Mouse (Mus musculus) hindbrain, embryonic 14.5 days (tissue): ENCODE measurements around the gene Map3k11. TPM values are rescaled to one million over a fixed set of nuclear protein-coding genes. Genes with fewer than 3 reads are reported as not detected.

Experiments used
- ATAC-seq: fragments of 200-750 bp; cut with Nextera tagmentation; 2 replicates; pipeline ENCODE4 v1.8.0; 2017; ENCODE audit warnings: moderate number of reproducible peaks, mild to moderate bottlenecking, moderate TSS enrichment, moderate library complexity; ENCODE audit not compliant: low FRiP score
- DNase-seq: peaks from one replicate; pipeline ENCODE4 v3.0.0-alpha.2; 2015; ENCODE audit warnings: low spot score
- H3K27ac ChIP-seq: fragments of 300-500 bp; sonication (generic); 2 replicates; pipeline ENCODE4 v1.5.1; 2014; ENCODE audit warnings: mild to moderate bottlenecking, moderate library complexity
- H3K27me3 ChIP-seq: fragments of 300-500 bp; sonication (generic); 2 replicates; pipeline ENCODE4 v1.6.1; 2014; ENCODE audit warnings: mild to moderate bottlenecking, low read length, mixed read lengths; ENCODE audit not compliant: control insufficient read depth, insufficient read depth
- H3K36me3 ChIP-seq: fragments of 300-500 bp; sonication (generic); replicated peaks from 2 replicates; pipeline ENCODE4 v1.6.1; 2014; ENCODE audit not compliant: control insufficient read depth, insufficient read depth
- H3K4me1 ChIP-seq: fragments of 300-500 bp; sonication (generic); replicated peaks from 2 replicates; pipeline ENCODE4 v1.6.1; 2014; ENCODE audit warnings: antibody characterized with exemption, low read length, mixed read lengths; ENCODE audit not compliant: control insufficient read depth, insufficient read depth
- H3K4me2 ChIP-seq: fragments of 300-500 bp; sonication (generic); replicated peaks from 2 replicates; pipeline ENCODE4 v1.6.1; 2014; ENCODE audit warnings: mild to moderate bottlenecking, moderate library complexity
- H3K4me3 ChIP-seq: fragments of 300-500 bp; sonication (generic); replicated peaks from 2 replicates; pipeline ENCODE4 v1.5.1; 2014; ENCODE audit warnings: mild to moderate bottlenecking, low read length
- H3K9ac ChIP-seq: fragments of 300-500 bp; sonication (generic); 2 replicates; pipeline ENCODE4 v1.6.1; 2014
- H3K9me3 ChIP-seq: fragments of 300-500 bp; sonication (generic); 2 replicates; pipeline ENCODE4 v1.6.1; 2016; ENCODE audit warnings: low read length; ENCODE audit not compliant: control insufficient read depth
- WGBS: fragments of 180-500 bp; shearing (Covaris S2); extraction: QIAGEN DNeasy Blood & Tissue Kit; methylation state at CpG from one replicate; pipeline ENCODE4 v1.1.7; 2014; 5-methylcytosine and 5-hydroxymethylcytosine counted together
- polyA plus RNA-seq: library from polyadenylated mRNA; unstranded; fragments of >200 nt; fragmentation: Nextera tagmentation; extraction: Ambion mirVana; gene quantifications from 2 replicates; pipeline ENCODE4 v1.2.1, GENCODE M21; 2014

The Map3k11 gene
- polyA plus RNA-seq, 1 experiment from 2014 or later, result 11.5 TPM

DNA sequence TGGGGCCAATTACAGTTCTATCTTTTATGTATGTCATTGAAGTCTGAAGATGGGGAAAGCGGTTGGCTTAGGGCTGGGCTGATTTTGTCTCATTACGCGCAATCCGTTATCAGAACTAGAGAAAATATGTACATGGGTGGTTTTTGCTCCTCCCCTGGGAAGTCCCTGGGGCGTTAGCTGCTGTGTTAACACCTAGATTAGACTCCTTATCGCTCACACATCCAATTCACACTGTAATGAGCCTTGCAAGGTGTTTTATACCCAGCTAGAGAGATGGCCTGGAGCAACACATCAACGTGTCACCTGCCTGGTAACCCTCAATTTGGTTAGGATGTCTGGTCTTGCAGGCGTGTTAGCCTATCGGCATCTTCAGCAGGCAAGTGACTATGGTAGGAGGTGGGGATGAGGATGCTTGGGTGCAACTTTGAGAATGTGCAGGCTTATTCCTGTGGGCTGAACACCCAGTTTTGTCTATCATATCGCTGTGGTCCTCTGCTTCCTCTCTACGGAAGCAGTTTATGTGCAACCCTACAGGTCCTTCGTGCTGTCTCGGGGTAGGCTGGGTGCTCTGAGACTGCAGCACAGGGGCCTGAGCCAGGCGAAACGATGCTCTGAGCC lies 38.5 kb downstream of the Map3k11 start:
- Histone ChIP-seq H3K27ac (no peak overlapping the region), H3K4me2 (peak overlapping the region; percentile 100), H3K9me3 (no peaks in the 10 kb centered on the region), H3K4me1 (peaks cover 55% of the 10 kb centered on the region), H3K4me3 (peak overlapping the region; percentile 89), H3K36me3 (peaks cover 44% of the 10 kb centered on the region), H3K9ac (peak overlapping the region; percentile 99), H3K27me3 (no peaks in the 10 kb centered on the region)
- DNase-seq (no peak), ATAC-seq (no peak)
- WGBS, result 82% methylated on average over 15 of the region's 15 CpGs

DNA sequence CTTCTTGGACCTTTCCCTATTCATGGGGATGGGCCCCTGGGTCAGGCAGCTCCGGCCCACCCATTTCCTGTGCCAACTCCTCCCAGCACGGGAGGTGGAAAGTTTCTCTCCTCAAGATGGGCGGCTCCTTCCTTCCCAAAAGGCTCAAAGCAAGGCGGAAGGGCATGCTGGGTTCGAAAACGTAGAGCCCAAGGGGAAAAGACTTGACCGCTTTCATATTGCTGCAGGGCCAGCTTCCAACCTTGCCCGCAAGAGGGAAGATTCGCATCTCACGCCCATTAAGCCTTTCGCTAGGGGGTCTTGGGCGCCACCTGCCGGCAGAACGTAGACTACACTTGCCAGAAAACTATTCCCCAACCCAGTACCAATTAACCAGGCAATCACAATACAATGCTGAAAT lies 39.2 kb downstream of the Map3k11 start:
- H3K4me3 ChIP-seq, result peak overlapping the region; percentile 89
- H3K36me3 ChIP-seq, result peaks cover 38% of the 10 kb centered on the region
- DNase-seq (peak; percentile 90), ATAC-seq (no peak)
- H3K4me2 ChIP-seq, result peak overlapping the region; percentile 100
- H3K9ac ChIP-seq, result peak overlapping the region; percentile 99
- H3K9me3 ChIP-seq, result no peaks in the 10 kb centered on the region
- H3K27ac ChIP-seq, result peak overlapping the region; percentile 95; the same call in 1 of the 2 replicates
- no peaks in the 10 kb centered on the region for H3K27me3 ChIP-seq
- WGBS, result 4% methylated on average over 14 of the region's 14 CpGs
- peaks cover 55% of the 10 kb centered on the region for H3K4me1 ChIP-seq

DNA sequence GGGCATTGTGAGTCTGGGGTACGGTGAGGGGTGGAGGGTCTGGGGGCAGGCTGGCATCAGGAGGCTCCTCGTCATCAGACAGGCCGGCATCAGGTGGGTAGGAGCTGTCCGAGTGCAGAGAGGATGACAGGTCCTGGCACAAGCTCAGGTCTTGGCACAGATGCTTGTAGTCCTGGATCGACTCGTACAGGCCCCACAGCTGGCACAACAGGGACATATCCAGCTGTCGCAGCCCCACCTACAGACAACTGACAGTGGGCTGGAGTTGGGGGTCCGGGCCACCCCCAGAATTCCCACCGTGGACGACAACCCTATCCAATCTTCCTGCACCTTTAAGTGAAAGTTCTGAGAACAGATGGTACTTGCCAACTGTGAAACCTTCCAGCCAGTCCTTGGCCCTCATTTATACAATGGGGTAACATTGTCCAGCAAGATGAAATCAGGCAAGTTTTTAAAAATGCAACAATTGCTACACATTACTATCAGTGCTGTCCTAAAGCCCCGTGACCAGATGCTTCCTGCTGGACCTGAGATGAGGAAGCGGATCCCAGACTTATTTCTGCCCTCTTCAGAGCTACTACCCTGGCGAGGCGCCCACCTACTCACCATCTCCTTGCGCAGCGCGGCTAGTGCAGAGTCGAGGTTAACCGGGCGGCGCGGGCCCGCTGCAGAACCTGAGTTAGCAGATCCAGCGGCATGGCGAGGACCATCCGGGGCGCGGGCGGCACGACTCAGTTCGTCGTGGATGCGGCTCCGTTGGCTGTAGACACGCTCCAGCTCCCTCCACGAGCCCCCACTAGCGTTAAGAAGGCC lies 40.3 kb downstream of the Map3k11 start:
- Histone ChIP-seq H3K4me2 (peak overlapping the region; percentile 100), H3K36me3 (peaks cover 27% of the 10 kb centered on the region), H3K4me1 (peaks cover 55% of the 10 kb centered on the region), H3K4me3 (peak overlapping the region; percentile 89), H3K9ac (peak overlapping the region; percentile 99), H3K9me3 (no peaks in the 10 kb centered on the region), H3K27me3 (no peaks in the 10 kb centered on the region), H3K27ac (peak overlapping the region; percentile 95)
- ATAC-seq (peak; percentile 12), DNase-seq (no peak)
- WGBS, result 6% methylated on average over 37 of the region's 37 CpGs

DNA sequence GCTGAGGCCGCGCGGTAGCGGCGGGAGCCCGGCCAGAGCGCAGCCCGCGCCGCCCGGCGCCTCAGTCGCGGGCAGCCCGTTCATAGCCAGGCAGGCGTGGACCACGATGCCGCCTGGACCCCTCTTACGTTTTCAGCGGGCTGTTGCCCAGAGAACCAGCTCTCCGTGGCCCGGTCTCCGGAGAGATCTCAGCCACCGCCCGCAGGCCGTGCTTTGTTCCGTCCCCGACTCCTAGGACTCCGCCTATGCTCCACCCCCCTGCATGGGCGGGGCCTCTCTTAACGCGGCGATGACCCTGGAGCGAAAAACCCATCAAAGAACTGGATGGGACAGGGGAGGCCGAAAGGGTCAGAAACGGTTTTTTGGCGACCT lies 40.9 kb downstream of the Map3k11 start, which contains the start of gene Fam89b:
Gene Fam89b (minus strand): TSS at position 210 of the 372 bp plus-strand sequence.
- DNase-seq (peak; percentile 81), ATAC-seq (peak; percentile 80)
- Histone ChIP-seq H3K4me1 (peaks cover 55% of the 10 kb centered on the region), H3K27ac (peak within 1 kb of the TSS; percentile 95), H3K27me3 (no peaks in the 10 kb centered on the region), H3K4me3 (peak within 1 kb of the TSS; percentile 89), H3K36me3 (peaks cover 21% of the 10 kb centered on the region), H3K9ac (peak within 1 kb of the TSS; percentile 99), H3K9me3 (no peaks in the 10 kb centered on the region), H3K4me2 (peak within 1 kb of the TSS; percentile 100)
- WGBS, result under 1% methylated on average over 37 of the region's 37 CpGs

DNA sequence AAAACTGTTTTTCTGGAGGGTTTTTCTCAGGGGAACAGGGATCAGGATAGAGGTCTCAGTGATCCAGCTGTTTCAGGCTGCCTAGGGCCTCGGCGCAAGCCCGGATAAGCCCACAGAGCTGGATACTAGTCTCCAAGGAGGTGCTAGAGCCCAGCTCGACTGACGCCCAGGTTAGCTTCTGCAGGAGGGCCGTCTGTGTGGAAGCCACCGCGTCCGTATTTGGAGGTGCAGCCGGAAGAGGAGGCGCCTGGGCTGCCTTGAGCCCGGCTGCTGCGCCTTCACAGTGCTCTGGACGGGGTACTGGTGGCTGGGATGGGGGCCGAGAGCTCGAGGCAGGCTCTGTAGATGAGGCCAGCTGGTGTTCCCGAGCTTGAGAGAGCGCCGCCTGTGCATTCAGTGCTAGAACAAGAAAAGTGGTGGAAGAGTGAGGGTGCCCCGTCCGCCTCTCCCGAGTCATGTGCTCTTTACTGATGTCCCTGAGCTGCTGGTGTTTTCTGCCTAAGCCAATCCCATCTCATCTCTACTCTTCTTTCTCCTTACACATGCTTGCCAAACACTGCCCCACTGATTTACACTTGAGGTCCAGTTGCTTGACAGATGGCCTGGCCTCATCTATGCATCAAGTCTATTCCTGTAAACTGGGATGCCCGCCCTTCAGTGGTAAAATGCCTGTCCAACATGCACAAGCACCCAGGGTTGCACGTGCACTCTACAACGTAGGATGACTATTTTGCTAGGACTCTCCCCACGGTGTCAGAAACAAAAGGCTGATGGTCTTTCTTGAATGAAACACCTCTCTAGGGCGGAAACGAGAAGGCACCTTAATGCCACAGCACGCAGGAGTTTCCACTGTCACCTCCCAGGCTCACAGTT lies 42.0 kb downstream of the Map3k11 start:
- 73% methylated on average over 29 of the region's 29 CpGs for WGBS
- H3K4me2 ChIP-seq, result peak overlapping the region; percentile 100
- H3K36me3 ChIP-seq, result peaks cover 12% of the 10 kb centered on the region; the same call in 1 of the 2 replicates
- peaks cover 49% of the 10 kb centered on the region for H3K4me1 ChIP-seq
- ATAC-seq (no peak), DNase-seq (no peak)
- peak overlapping the region; percentile 89 for H3K4me3 ChIP-seq
- H3K9me3 ChIP-seq, result no peaks in the 10 kb centered on the region
- no peak overlapping the region for H3K27ac ChIP-seq
- peak overlapping the region; percentile 85 for H3K9ac ChIP-seq
- 0 out of 2 replicates have a peak, but pooled peaks cover 2% of the 10 kb centered on the region for H3K27me3 ChIP-seq

DNA sequence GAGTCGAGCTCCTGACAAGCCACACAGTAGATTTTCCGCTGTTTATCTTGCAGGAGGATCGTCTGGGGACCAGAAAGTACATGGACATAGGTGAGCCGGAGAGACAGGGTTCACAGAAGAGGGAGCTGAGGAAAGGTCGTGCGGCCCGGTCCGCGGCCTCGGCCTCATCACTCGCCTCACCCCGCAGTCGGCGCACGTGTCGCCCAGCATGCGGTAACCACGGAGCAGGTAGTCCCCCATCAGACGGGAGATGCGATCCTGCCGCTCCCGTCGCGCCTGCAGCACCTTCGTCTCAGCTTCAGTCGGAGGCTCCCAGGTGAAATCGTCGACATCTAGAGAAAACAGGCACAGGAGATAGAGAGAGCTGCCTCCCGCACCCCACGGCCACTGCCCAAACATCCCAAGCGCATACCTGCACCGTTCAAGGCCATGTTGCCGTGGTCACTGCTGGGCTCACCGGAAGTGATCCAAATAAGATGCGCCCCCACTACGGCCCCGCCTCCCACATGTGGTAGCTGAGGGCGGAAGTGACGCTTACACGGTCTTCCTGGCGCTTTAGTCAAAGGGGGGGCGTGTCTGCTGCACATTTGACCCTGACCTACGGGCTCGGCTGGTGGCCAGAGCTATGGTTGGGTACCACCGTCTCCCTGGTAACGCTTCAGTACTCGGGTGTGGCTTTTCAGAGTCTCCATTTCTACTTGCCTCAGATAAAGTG lies 42.9 kb downstream of the Map3k11 start:
- under 1% methylated on average over 47 of the region's 47 CpGs for WGBS
- Histone ChIP-seq H3K36me3 (peaks cover 9% of the 10 kb centered on the region; the same call in 1 of the 2 replicates), H3K9ac (peak overlapping the region; percentile 85), H3K4me1 (peaks cover 40% of the 10 kb centered on the region), H3K4me3 (peak overlapping the region; percentile 83), H3K9me3 (no peaks in the 10 kb centered on the region), H3K27me3 (0 out of 2 replicates have a peak, but pooled peaks cover 3% of the 10 kb centered on the region), H3K4me2 (peak overlapping the region; percentile 100), H3K27ac (peak overlapping the region; percentile 49; the same call in 1 of the 2 replicates)
- ATAC-seq, result peak; percentile 89
- DNase-seq, result peak; percentile 96

DNA sequence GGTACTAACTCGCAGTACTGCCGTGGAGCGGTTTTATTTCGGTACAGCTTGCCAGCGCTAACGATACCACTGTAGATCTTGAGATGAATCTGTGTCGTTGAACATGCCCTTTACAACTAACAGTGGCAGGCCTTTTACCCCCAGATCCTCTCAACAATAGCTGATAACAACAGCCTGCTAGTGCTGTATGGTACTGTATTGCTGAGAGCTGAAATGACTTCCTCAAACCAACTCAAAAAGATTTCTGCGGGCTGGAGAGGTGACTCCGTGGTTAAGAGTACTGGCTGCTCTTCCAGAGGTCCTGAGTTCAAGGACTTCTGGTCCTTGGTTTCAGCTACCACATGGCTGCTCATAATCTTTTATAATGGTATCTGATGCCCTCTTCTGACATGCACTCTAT lies 45.8 kb downstream of the Map3k11 start:
- H3K9ac ChIP-seq, result no peak overlapping the region
- no peak overlapping the region for H3K4me3 ChIP-seq
- no peak overlapping the region for H3K4me2 ChIP-seq
- ATAC-seq (no peak), DNase-seq (no peak)
- 86% methylated on average over 9 of the region's 9 CpGs for WGBS
- no peaks in the 10 kb centered on the region for H3K9me3 ChIP-seq
- peaks cover 5% of the 10 kb centered on the region; the same call in 1 of the 2 replicates for H3K36me3 ChIP-seq
- H3K27me3 ChIP-seq, result 0 out of 2 replicates have a peak, but pooled peaks cover 4% of the 10 kb centered on the region
- H3K4me1 ChIP-seq, result peaks cover 19% of the 10 kb centered on the region
- H3K27ac ChIP-seq, result no peak overlapping the region

DNA sequence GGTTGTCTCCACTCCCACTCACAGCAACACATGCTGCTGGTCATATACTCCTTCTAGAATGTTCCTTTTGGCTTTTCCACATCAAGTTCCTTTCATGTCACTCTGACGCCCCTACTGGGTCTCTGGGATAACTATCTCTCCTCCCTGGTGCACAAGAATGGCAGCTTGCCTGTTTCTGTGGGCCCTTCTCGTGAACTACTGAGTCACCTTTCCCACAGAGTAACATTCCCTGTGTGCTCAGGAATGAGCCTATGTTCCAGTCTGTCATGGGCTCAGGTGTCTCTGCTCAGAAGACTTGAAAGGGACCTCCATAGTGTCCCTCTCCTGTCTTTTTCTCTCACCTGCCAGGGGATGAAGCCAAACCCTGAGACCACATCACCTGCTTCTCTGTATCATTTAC lies 50.9 kb downstream of the Map3k11 start:
- 58% methylated on average over 2 of the region's 2 CpGs for WGBS
- Histone ChIP-seq H3K4me1 (peaks cover 11% of the 10 kb centered on the region; the same call in 1 of the 2 replicates), H3K4me3 (no peak overlapping the region), H3K36me3 (no peaks in the 10 kb centered on the region), H3K27ac (no peak overlapping the region), H3K9me3 (no peaks in the 10 kb centered on the region), H3K27me3 (peaks cover 31% of the 10 kb centered on the region), H3K4me2 (no peak overlapping the region), H3K9ac (no peak overlapping the region)
- DNase-seq (no peak), ATAC-seq (no peak)
